Mouse (Mus musculus): Measurements from ENCODE around the gene Tcf7l1. TPM values are rescaled to one million over a fixed set of nuclear protein-coding genes. Genes with fewer than 3 reads are reported as not detected.

Gene Tcf7l1
- polyA plus RNA-seq, 1 experiment: 5.5 TPM

DNA sequence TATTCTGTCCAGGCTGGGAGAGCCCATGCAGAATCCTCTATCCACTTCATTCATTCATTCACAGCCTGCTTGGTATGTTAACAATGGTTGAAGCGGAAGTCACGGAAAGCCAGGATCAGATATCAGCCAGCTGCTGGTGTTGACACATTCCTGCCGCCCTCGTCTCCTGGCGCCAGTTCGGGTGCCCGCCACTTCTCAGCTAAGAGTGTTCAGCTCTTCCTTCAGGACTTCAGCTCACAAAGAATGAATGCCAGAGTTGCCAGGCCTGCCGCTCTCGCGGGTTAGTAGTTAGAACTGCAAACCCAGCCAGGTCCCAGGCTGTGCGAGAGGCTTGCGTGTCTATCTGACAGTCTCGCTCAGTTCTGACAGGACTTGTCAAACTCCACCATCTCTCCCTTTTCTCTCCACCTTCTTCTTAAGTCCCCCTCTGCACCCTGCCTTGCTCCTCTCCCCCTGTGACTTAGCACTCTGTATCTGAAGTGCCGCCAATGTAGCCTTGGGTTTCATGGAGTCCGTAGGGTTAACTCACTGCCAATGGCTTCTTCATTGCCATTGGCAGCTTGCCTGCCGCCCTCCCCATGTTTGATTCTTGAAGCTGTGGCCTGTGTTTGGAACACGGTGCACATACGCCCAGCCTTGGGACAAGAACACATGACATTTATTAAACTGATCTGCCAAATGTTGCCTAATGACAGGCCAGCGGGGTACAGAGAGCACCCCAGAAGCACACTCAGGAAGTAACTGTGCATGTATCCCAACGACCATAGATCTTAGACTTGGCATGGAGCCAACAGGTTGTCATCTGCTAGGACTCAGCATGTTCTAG lies 48.2 kb downstream of the Tcf7l1 start:
- Histone ChIP-seq H3K4me3 (replicated peaks; ENCODE audit: insufficient read depth, low read depth, low read length) (no peak overlapping the region), H3K4me1 (ENCODE audit: control insufficient read depth, insufficient read depth, low read length) (no peaks in the 10 kb centered on the region), H3K27me3 (ENCODE audit: control insufficient read depth, insufficient read depth, low read length) (no peaks in the 10 kb centered on the region), H3K27ac (ENCODE audit: insufficient read depth, low read length) (no peak overlapping the region)
- TF ChIP-seq CTCF (IDR thresholded peaks at IDR 0.05; ENCODE audit: borderline replicate concordance, insufficient read depth, low read depth, low read length): no peak
- TF ChIP-seq POLR2A (IDR thresholded peaks at IDR 0.05; ENCODE audit: borderline replicate concordance, insufficient read depth, low read length): no peak
- DNase-seq: peak in 1 of 2 experiments; percentile 6
- WGBS: 10% methylated on average over 20 of the region's 20 CpGs

DNA sequence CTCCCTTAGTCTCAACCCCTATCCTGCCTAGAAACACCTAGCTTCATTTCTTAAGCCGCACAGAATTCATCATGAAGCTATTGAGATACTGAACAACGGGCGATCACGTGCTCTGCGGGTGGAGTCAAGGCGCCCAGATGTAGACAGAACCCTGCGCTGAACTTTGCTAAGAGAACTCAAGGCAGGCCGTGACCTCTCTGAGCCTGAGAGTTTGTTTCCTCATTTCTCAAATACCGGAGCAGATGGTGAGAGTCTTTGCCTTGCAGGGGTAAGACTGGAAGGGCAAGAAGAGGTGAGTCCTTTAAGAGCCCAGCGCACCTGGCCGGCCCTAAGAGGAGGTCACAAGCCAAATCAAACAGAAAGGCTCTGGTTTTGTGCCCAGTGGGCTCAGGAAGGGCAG lies 52.2 kb downstream of the Tcf7l1 start:
- 95% methylated on average over 11 of the region's 11 CpGs for WGBS
- H3K4me3 ChIP-seq (replicated peaks; ENCODE audit: insufficient read depth, low read depth, low read length): no peak overlapping the region
- H3K27me3 ChIP-seq (ENCODE audit: control insufficient read depth, insufficient read depth, low read length): no peaks in the 10 kb centered on the region
- DNase-seq: no peak
- TF ChIP-seq POLR2A (IDR thresholded peaks at IDR 0.05; ENCODE audit: borderline replicate concordance, insufficient read depth, low read length): no peak
- TF ChIP-seq CTCF (IDR thresholded peaks at IDR 0.05; ENCODE audit: borderline replicate concordance, insufficient read depth, low read depth, low read length): no peak
- no peaks in the 10 kb centered on the region for H3K4me1 ChIP-seq (ENCODE audit: control insufficient read depth, insufficient read depth, low read length)
- H3K27ac ChIP-seq (ENCODE audit: insufficient read depth, low read length): no peak overlapping the region

DNA sequence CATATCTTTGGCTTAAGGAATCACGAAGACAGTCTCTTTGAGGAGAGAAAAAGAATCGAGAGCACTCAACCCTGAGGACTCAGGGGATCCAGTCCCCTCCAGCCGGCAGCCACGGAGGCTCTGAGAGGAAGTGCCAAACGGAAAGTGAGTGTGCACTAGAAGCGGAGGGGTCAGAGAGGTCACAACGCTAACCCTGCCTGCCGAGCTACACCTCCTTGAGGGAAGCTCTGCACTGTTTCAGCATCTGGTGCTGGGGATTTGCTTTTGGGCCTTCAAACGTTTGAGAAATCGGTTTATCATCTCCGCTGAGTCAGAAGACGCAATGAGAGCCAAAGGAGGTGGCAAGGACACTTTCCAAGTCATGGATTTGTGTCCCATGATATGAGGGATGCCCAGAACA lies 53.8 kb downstream of the Tcf7l1 start:
- Histone ChIP-seq H3K27me3 (ENCODE audit: control insufficient read depth, insufficient read depth, low read length) (no peaks in the 10 kb centered on the region), H3K4me1 (ENCODE audit: control insufficient read depth, insufficient read depth, low read length) (no peaks in the 10 kb centered on the region), H3K27ac (ENCODE audit: insufficient read depth, low read length) (no peak overlapping the region), H3K4me3 (replicated peaks; ENCODE audit: insufficient read depth, low read depth, low read length) (no peak overlapping the region)
- DNase-seq: no peak
- 27% methylated on average over 12 of the region's 12 CpGs for WGBS
- no peak for TF ChIP-seq CTCF (IDR thresholded peaks at IDR 0.05; ENCODE audit: borderline replicate concordance, insufficient read depth, low read depth, low read length)
- TF ChIP-seq POLR2A (IDR thresholded peaks at IDR 0.05; ENCODE audit: borderline replicate concordance, insufficient read depth, low read length): no peak

DNA sequence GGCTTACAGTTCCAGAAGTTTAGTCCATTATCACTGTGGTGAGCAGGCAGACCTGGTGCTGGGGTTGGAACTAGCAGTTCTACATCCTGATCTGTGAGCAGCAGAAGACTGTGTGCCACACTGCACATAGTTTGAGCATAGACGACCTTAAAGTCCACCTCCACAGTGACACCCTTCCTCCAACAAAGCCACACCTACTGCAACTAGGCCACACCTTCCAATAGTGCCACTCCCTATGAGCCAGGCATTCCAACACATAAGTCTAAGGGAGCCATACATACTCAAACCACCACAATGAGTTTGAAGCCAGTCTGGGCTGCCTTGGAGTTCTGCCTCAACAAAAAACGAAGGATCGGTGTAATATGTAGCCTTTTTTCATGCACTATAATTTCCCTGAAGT lies 55.7 kb downstream of the Tcf7l1 start:
- TF ChIP-seq POLR2A (IDR thresholded peaks at IDR 0.05; ENCODE audit: borderline replicate concordance, insufficient read depth, low read length): no peak
- TF ChIP-seq CTCF (IDR thresholded peaks at IDR 0.05; ENCODE audit: borderline replicate concordance, insufficient read depth, low read depth, low read length): no peak
- Histone ChIP-seq H3K27me3 (ENCODE audit: control insufficient read depth, insufficient read depth, low read length) (no peaks in the 10 kb centered on the region), H3K4me3 (replicated peaks; ENCODE audit: insufficient read depth, low read depth, low read length) (no peak overlapping the region), H3K27ac (ENCODE audit: insufficient read depth, low read length) (no peak overlapping the region), H3K4me1 (ENCODE audit: control insufficient read depth, insufficient read depth, low read length) (no peaks in the 10 kb centered on the region)
- WGBS: 93% methylated on average over 3 of the region's 3 CpGs
- DNase-seq: no peak

DNA sequence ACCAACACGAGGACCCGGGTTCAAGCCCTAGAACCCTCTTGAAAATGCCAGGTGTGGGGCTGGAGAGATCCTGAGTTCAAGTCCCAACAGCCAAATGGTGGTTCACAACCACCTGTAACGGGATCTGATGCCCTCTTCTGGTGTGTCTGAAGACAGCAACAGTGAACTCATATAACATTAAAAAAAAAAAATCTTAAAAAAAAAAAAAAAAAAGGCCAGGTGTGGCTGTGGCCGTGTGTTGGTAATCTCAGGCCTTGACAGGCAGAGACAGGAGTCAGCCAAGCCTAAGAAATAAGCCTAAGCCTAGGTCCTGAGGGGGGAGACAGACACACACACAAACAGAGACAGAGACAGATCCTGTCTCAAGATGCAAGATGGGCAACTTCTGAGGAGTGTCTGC lies 56.9 kb downstream of the Tcf7l1 start:
- no peak for DNase-seq
- no peaks in the 10 kb centered on the region for H3K27me3 ChIP-seq (ENCODE audit: control insufficient read depth, insufficient read depth, low read length)
- 71% methylated on average over 4 of the region's 4 CpGs for WGBS
- H3K4me1 ChIP-seq (ENCODE audit: control insufficient read depth, insufficient read depth, low read length): no peaks in the 10 kb centered on the region
- no peak overlapping the region for H3K27ac ChIP-seq (ENCODE audit: insufficient read depth, low read length)
- TF ChIP-seq POLR2A (IDR thresholded peaks at IDR 0.05; ENCODE audit: borderline replicate concordance, insufficient read depth, low read length) (no peak), CTCF (IDR thresholded peaks at IDR 0.05; ENCODE audit: borderline replicate concordance, insufficient read depth, low read depth, low read length) (no peak)
- H3K4me3 ChIP-seq (replicated peaks; ENCODE audit: insufficient read depth, low read depth, low read length): no peak overlapping the region

DNA sequence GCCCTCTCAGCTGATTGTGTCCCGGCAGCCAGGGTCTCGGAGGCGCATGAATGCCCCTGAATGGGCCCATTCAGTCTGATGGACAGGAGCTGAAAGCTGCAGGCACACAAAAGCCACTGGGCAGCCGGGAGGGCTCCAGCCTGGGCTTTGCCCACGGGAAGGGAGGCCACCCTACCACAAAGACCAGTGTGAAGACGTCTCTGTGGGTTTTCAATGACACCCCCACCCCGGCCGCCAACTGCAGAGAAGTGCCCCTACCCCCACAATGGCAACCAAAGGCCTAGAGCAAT lies 58.5 kb downstream of the Tcf7l1 start:
- H3K27ac ChIP-seq (ENCODE audit: insufficient read depth, low read length): no peak overlapping the region
- WGBS: 37% methylated on average over 8 of the region's 8 CpGs
- H3K27me3 ChIP-seq (ENCODE audit: control insufficient read depth, insufficient read depth, low read length): no peaks in the 10 kb centered on the region

DNA sequence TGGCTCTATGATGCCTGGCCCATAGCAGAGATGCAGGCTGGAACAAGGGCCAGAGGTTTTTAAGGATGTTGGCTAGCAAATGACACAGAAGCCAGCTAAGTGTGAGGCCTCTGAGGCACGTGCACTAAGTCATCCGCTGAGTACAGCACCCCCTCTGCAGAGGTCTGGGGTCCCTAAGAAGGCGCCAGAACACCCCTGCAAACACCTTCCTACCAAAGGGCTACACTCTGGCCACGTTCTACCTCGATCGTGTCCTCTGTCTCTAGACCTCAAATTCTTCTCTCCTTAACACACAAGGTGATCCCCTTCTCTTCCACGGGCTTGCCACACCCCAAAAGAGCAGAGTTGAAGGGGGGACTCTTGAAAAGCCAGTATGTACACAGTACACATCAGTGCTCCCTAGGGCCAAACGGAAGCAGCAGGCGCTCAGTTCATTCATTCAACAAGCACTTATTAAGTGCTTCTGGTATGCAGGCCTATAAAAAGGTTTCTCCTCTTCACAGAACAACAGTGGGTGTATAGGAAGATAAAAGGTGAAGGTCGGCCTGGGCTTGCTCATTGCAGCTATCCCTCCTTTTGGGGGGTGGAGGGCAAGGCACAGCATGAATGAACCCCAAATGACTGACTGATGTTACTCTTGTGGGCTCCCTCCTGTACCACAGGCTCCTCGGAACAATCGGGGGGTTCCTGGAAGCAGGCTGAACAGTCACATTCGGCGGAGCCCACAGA lies 59.1 kb downstream of the Tcf7l1 start:
- H3K27me3 ChIP-seq (ENCODE audit: control insufficient read depth, insufficient read depth, low read length): no peaks in the 10 kb centered on the region
- WGBS: 45% methylated on average over 14 of the region's 14 CpGs
- TF ChIP-seq POLR2A (IDR thresholded peaks at IDR 0.05; ENCODE audit: borderline replicate concordance, insufficient read depth, low read length) (no peak), CTCF (IDR thresholded peaks at IDR 0.05; ENCODE audit: borderline replicate concordance, insufficient read depth, low read depth, low read length) (no peak)
- no peaks in the 10 kb centered on the region for H3K4me1 ChIP-seq (ENCODE audit: control insufficient read depth, insufficient read depth, low read length)
- H3K27ac ChIP-seq (ENCODE audit: insufficient read depth, low read length): no peak overlapping the region
- no peak for DNase-seq
- no peak overlapping the region for H3K4me3 ChIP-seq (replicated peaks; ENCODE audit: insufficient read depth, low read depth, low read length)

More for the DNA sequence above, 58.5 kb downstream of the Tcf7l1 start:
- Histone ChIP-seq H3K4me3 (replicated peaks; ENCODE audit: insufficient read depth, low read depth, low read length) (no peak overlapping the region), H3K4me1 (ENCODE audit: control insufficient read depth, insufficient read depth, low read length) (no peaks in the 10 kb centered on the region)
- DNase-seq: peak; percentile 15 to 35
- TF ChIP-seq POLR2A (IDR thresholded peaks at IDR 0.05; ENCODE audit: borderline replicate concordance, insufficient read depth, low read length) (no peak), CTCF (IDR thresholded peaks at IDR 0.05; ENCODE audit: borderline replicate concordance, insufficient read depth, low read depth, low read length) (no peak)

DNA sequence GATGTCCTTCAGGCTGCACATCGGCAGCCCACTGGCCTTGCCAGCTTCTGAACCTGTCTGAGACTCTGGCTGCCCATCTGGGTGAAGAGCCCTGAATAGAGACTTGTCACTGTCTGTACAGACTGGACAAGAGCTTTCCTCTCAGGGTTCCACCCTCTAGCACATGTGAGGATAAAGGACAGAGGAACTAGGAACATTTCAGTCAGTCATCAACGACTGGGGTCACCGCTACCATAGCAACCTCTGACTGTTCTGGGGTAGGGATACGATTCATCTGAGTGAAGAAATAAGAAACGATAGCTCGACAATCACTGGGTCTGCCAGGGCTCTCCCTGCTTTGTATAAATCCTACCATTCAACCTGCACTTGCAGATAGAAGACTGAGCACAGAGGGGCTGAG lies 61.2 kb downstream of the Tcf7l1 start:
- TF ChIP-seq POLR2A (IDR thresholded peaks at IDR 0.05; ENCODE audit: borderline replicate concordance, insufficient read depth, low read length) (no peak), CTCF (IDR thresholded peaks at IDR 0.05; ENCODE audit: borderline replicate concordance, insufficient read depth, low read depth, low read length) (no peak)
- Histone ChIP-seq H3K4me1 (ENCODE audit: control insufficient read depth, insufficient read depth, low read length) (no peaks in the 10 kb centered on the region), H3K27ac (ENCODE audit: insufficient read depth, low read length) (no peak overlapping the region), H3K4me3 (replicated peaks; ENCODE audit: insufficient read depth, low read depth, low read length) (no peak overlapping the region), H3K27me3 (ENCODE audit: control insufficient read depth, insufficient read depth, low read length) (no peaks in the 10 kb centered on the region)
- 30% methylated on average over 6 of the region's 6 CpGs for WGBS
- no peak for DNase-seq

Measured in cerebellum, adult 2 months (tissue).